Mouse (Mus musculus): ENCODE results near the gene Zfyve21. TPM values are rescaled to one million over a fixed set of nuclear protein-coding genes. Genes with fewer than 3 reads are reported as not detected.
A peak's percentile ranks its signal among the peaks of the same experiment; 100 is the strongest.

Gene Zfyve21
- total RNA-seq, 2 experiments from 2014 or later: 2.4 to 3.3 TPM

DNA sequence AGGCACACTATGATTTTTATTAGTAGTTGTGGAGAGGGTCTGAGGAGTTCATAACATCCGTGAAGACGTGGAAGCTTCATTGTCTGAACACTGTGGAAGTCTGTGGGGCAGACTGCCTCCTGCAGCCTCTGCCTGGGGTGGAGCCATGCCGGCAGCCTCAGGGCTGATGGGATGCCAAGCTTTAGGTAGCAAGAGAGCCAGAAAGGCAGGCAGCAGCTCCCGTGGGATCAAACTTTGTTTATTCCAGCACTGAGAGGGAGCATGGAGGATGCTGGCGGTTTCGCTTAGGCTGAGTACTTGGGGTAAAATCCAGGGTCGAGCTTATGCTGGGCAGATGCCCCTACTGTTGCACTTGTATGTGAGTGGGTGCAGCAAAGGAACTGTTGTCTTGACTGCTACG lies 16.7 kb upstream of the Zfyve21 start:
- ATAC-seq (replicated peaks; ENCODE audit: low FRiP score, poor library complexity, severe bottlenecking): no peak

DNA sequence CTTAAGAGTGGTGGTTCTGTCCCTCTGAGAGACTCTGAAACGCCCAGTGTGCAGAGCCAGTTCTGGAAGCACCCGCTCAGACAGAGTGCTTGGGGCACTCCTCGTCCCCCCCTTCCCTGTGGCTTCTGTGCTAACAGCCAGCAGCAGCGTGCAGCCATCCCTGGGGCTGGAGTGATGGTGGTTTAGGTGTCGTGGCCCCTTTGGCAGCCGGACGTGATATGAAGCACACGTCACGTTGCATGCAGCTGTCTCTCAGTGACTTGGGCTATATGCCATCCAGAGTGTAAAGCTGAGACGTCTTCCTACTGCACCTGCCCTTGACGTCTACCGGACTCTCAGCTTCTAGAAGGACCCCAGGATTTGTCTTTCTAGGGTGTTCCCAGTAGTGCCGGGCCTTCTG lies 15.5 kb upstream of the Zfyve21 start:
- no peak for ATAC-seq (replicated peaks; ENCODE audit: low FRiP score, poor library complexity, severe bottlenecking)

GRCm38 (mm10) chr12:111800459-111801183 lies 13.3 kb upstream of the Zfyve21 start:
- ATAC-seq (replicated peaks; ENCODE audit: low FRiP score, poor library complexity, severe bottlenecking): no peak

- no peak for ATAC-seq (replicated peaks; ENCODE audit: low FRiP score, poor library complexity, severe bottlenecking)
Measured at GRCm38 (mm10) chr12:111803538-111803937, 10.4 kb upstream of the Zfyve21 start.

DNA sequence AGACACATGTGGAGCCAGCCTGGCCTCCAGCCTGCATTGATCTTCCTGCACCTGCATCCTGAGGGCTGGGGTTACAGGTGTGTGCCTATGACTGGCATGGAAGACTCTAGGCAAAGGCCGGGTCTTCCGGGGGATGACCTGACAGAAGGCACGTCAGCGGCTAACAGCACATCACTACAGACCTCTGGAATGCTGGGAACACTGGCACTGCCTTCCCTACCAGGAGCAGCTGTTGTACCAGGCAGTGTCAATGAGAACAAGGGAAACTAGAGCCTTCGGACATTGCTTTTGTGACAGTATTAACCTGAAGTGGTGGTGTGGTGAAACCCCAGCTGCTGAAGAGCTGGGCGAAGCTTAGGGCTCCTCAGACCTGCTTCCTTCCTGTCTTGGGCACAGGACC lies 5.2 kb upstream of the Zfyve21 start:
- no peak for ATAC-seq (replicated peaks; ENCODE audit: low FRiP score, poor library complexity, severe bottlenecking)

- ATAC-seq (replicated peaks; ENCODE audit: low FRiP score, poor library complexity, severe bottlenecking): peak; percentile 30; the same call in 1 of the 2 replicates
Measured at GRCm38 (mm10) chr12:111809762-111810161, 4.2 kb upstream of the Zfyve21 start.

DNA sequence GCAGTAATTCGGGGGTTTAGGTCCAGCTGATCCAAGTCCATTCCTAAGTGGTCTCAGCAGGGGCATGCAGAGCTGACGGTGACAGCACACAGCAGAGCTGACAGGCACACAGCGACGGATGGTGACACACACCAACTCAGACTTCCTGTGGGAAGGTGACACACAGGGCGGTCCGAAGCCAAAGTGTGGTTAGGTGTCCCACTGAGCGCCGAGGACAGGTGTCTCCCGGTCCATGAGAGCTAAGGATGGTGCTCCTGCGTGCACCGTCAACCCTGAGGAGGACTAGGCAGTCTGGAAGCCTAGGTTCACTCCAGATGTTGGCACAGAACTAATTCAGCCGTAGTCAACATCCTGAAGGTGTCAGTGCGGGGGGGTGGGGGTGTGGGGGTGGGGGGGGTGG lies 1.9 kb upstream of the Zfyve21 start:
- ATAC-seq (replicated peaks; ENCODE audit: low FRiP score, poor library complexity, severe bottlenecking): no peak

DNA sequence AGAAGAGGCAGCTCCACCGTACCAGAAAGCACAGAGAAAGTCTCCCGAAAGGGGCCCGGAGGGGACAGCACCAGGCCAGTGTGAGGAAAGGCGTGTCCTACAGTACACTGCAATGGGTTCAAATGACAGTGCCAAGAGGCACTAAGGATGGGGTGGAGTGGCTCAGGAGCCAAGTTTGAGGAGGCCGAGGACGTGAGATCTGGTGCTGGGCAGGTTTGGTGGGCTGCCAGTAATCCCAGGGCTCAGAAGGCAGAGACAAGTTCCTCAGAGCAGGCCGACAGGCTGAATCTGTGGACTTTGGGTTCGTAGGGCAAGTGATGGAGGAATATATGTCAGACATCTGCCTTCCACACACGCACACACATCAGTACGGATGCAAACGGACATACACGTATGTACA lies 1.4 kb upstream of the Zfyve21 start:
- ATAC-seq (replicated peaks; ENCODE audit: low FRiP score, poor library complexity, severe bottlenecking): no peak

DNA sequence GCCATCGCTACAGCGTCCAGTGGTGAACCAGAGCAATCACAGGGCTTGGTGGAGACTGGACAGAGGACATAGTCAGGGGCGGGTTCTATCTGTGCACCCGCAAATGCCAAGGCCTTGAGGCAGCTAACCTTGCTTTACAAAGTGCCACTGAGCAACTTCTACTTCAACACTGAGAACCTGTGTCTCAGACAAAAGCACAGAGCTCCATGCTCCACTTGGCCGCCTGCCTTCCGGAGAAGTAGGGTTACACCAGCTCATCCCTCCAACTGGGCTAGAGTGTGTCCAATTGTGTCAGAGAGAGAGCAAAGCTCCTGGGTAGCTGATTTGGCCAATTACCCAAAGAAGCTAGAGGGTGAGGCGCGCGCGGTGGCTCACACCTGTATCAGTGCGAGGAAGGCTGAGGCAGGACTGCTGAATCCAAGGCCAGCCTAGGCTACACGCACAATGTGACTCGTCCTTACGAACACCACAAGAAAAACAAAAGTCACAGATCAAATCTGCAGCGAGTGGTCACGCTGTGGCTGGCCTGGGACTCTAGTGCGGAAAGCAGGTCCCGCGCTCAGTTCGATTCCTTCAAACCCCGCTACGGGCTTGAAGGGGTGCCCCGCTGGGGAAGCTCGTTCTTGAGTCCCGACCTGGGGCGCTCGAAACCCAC lies 732 bp upstream of the Zfyve21 start:
- ATAC-seq (replicated peaks; ENCODE audit: low FRiP score, poor library complexity, severe bottlenecking): peak; percentile 24

DNA sequence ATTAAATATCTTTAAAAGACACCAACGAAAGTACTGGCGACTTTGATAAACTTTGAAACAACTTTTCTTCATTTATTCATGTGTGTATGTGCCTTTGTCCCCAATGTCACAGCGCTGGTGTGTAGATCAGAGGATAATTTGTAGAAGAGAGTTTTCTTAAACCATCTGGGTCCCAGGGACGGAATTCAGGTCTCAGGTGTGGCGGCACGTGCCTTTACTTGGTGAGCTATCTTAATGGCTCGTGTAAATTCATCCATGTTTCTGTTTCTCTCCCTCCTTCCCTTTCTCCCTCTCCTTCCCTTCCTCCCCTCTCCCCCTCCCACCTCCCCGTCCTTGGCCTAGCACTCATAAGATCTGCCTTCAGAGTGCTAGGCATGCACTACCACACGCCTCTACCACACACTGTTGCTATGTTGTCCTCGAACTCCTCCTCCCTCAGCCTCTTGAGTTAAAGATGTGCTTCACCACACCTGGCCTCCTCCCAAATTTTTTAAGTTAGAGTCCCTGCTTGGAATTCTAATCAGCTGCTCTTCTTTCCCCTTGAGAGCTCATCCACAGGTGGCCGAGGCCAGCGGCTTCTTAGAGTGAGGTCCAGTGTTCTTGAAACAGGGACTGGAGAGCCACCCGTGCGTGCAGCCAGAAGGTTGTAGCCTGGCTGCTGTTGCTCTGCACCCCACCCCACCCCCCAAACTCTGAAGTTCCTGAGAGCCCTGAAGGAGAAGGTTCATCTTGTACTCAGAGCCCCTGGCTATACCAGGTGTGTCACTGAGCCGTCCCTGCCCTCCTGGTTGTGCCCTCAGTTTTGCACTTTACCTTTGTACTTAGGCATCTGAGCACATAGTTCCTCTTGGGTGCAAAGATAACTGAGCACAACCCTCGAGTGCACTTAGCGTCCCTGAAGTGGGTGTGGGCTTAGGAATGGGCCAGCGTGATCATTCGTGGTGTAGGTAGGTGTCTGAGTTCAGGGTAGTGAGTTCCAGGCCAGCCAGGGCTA lies 1.1 kb downstream of the Zfyve21 start:
- no peak for ATAC-seq (replicated peaks; ENCODE audit: low FRiP score, poor library complexity, severe bottlenecking)

- ATAC-seq (replicated peaks; ENCODE audit: low FRiP score, poor library complexity, severe bottlenecking): no peak
Measured at GRCm38 (mm10) chr12:111816528-111816927, 2.6 kb downstream of the Zfyve21 start.

GRCm38 (mm10) chr12:111816967-111817366 lies 3.0 kb downstream of the Zfyve21 start:
- ATAC-seq (replicated peaks; ENCODE audit: low FRiP score, poor library complexity, severe bottlenecking): no peak

- ATAC-seq (replicated peaks; ENCODE audit: low FRiP score, poor library complexity, severe bottlenecking): no peak
Measured at GRCm38 (mm10) chr12:111817991-111818390, 4.0 kb downstream of the Zfyve21 start.

- ATAC-seq (replicated peaks; ENCODE audit: low FRiP score, poor library complexity, severe bottlenecking): no peak
Measured at GRCm38 (mm10) chr12:111819936-111820335, 6.0 kb downstream of the Zfyve21 start.

- no peak for ATAC-seq (replicated peaks; ENCODE audit: low FRiP score, poor library complexity, severe bottlenecking)
Measured at GRCm38 (mm10) chr12:111820708-111821107, 6.7 kb downstream of the Zfyve21 start.

DNA sequence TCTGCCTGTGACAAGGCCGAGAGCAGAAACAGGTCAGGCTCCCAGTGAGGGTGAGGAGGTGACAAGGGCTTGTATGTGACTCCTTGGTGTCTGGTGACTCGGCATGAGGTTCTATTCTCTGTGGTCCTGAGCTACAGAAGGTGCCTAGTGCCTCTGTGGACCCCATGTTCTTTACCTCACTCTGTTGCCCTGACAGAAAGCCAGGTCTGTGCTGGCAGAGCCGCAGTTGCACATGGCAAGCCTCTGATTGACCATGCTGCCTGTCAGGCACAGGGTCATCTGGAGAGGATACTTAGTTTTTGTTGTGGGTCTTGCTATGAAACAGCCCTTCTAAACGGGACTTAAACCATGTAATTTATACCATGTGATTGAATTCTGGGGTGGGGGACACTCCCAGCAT lies 8.0 kb downstream of the Zfyve21 start:
- ATAC-seq (replicated peaks; ENCODE audit: low FRiP score, poor library complexity, severe bottlenecking): no peak

- no peak for ATAC-seq (replicated peaks; ENCODE audit: low FRiP score, poor library complexity, severe bottlenecking)
Measured at GRCm38 (mm10) chr12:111827556-111827955, 13.6 kb downstream of the Zfyve21 start.

DNA sequence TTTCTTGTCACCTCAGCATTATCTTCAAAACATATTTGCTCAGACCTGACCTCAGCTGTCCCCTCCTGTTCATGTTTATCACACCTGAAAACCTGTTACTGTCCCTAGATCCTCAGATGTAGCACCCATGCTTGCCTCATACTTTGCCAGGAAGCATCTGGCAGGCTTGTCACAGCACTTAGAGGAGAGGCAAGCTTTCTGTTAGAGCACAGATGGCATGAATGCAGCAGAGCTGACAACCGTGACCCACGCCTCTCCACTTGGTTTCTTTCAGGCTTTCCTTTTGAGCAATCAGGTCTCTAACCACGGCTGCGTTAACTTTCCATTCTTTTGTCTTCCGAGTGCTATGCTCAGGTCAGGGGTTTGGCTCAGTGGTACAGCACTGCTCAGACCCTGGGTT lies 15.5 kb downstream of the Zfyve21 start:
- ATAC-seq (replicated peaks; ENCODE audit: low FRiP score, poor library complexity, severe bottlenecking): no peak

- ATAC-seq (replicated peaks; ENCODE audit: low FRiP score, poor library complexity, severe bottlenecking): no peak
Measured at GRCm38 (mm10) chr12:111829954-111830353, 16.0 kb downstream of the Zfyve21 start.

DNA sequence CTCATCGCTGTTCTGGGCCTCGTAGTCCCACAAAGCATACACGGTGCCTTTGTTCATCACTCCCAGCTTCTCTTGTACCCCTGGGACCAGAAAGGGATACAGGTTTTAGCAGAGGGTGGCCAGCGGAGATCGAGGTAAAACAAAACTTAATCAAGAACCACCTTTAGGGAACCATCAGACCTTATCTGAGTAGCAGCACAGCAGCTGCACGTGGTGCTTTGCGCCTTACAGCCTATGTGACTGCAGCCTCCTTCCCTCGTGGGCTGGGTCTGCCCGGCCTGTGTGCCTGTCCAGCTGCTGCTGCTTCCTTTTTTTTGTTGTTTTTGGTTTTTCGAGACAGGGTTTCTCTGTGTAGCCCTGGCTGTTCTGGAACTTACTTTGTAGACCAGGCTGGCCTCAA lies 16.4 kb downstream of the Zfyve21 start:
- ATAC-seq (replicated peaks; ENCODE audit: low FRiP score, poor library complexity, severe bottlenecking): no peak

All from erythroblast, adult 5-6 weeks (primary cell).